Mouse (Mus musculus) liver, postnatal 0 days (tissue): ENCODE data around the gene Mapk6. TPM values are rescaled to one million over a fixed set of nuclear protein-coding genes. Genes with fewer than 3 reads are reported as not detected.

Experiments
- ATAC-seq: fragments of 200-750 bp; cut with Nextera tagmentation; 2 replicates; pipeline ENCODE4 v1.8.0; 2017; ENCODE audit warnings: mild to moderate bottlenecking, moderate library complexity
- DNase-seq: peaks from one replicate; pipeline ENCODE4 v3.0.0-alpha.2; 2016
- H3K27ac ChIP-seq: fragments of 300-500 bp; sonication (generic); 2 replicates; pipeline ENCODE4 v1.5.1; 2014; ENCODE audit warnings: antibody characterized with exemption, moderate library complexity, mild to moderate bottlenecking, low read depth
- H3K27me3 ChIP-seq: fragments of 300-500 bp; sonication (generic); 2 replicates; pipeline ENCODE4 v1.6.1; 2014; ENCODE audit warnings: low read length, control low read depth, mixed read lengths; ENCODE audit not compliant: insufficient read depth
- H3K36me3 ChIP-seq: fragments of 300-500 bp; sonication (generic); replicated peaks from 2 replicates; pipeline ENCODE4 v1.6.1; 2014; ENCODE audit warnings: mild to moderate bottlenecking, control low read depth, low read length, moderate library complexity, mixed read lengths; ENCODE audit not compliant: insufficient read depth
- H3K4me1 ChIP-seq: fragments of 300-500 bp; sonication (generic); 2 replicates; pipeline ENCODE4 v1.6.1; 2014; ENCODE audit warnings: antibody characterized with exemption, mild to moderate bottlenecking, control low read depth; ENCODE audit not compliant: insufficient read depth
- H3K4me2 ChIP-seq: fragments of 300-500 bp; sonication (generic); 2 replicates; pipeline ENCODE4 v1.6.1; 2014; ENCODE audit warnings: low read depth, mild to moderate bottlenecking, low read length, moderate library complexity, mixed read lengths
- H3K4me3 ChIP-seq: fragments of 300-500 bp; sonication (generic); 2 replicates; pipeline ENCODE4 v1.5.1; 2014; ENCODE audit warnings: low read depth, low read length
- H3K9ac ChIP-seq: fragments of 300-500 bp; sonication (generic); replicated peaks from 2 replicates; pipeline ENCODE4 v1.6.1; 2014; ENCODE audit warnings: mild to moderate bottlenecking, moderate library complexity
- H3K9me3 ChIP-seq: fragments of 300-500 bp; sonication (generic); 2 replicates; pipeline ENCODE4 v1.6.1; 2016; ENCODE audit warnings: mild to moderate bottlenecking, control low read depth, low read length, mixed read lengths
- CTCF ChIP-seq: sonication (generic); IDR thresholded peaks from 2 replicates; pipeline ENCODE4 v1.5.1; 2016; ENCODE audit warnings: antibody characterized with exemption, low read depth
- EP300 ChIP-seq: IDR thresholded peaks from 2 replicates; pipeline ENCODE4 v1.6.1; 2016; ENCODE audit warnings: antibody characterized with exemption, low read depth, mild to moderate bottlenecking
- WGBS: fragments of 180-500 bp; shearing (Covaris S2); extraction: QIAGEN DNeasy Blood & Tissue Kit; methylation state at CpG from one replicate; pipeline ENCODE4 v1.1.7; 2014; ENCODE audit not compliant: insufficient replicate concordance; 5-methylcytosine and 5-hydroxymethylcytosine counted together
- polyA plus RNA-seq: library from polyadenylated mRNA; unstranded; fragments of >200 nt; fragmentation: Nextera tagmentation; extraction: Ambion mirVana; gene quantifications from 2 replicates; pipeline ENCODE4 v1.2.1, GENCODE M21; 2015

Gene Mapk6
- polyA plus RNA-seq, 1 experiment from 2014 or later: 18.4 TPM

- 61% methylated on average over 13 of the region's 13 CpGs for WGBS
- no peak for TF ChIP-seq CTCF
- no peak for TF ChIP-seq EP300
- H3K9me3 ChIP-seq: no peaks in the 10 kb centered on the region
- H3K4me3 ChIP-seq: no peak overlapping the region
- DNase-seq (no peak), ATAC-seq (no peak)
- no peaks in the 10 kb centered on the region for H3K27me3 ChIP-seq
- no peak overlapping the region for H3K9ac ChIP-seq
- no peak overlapping the region for H3K4me2 ChIP-seq
- no peaks in the 10 kb centered on the region for H3K36me3 ChIP-seq
- H3K4me1 ChIP-seq: no peaks in the 10 kb centered on the region
- H3K27ac ChIP-seq: no peak overlapping the region
These were observed 87.5 kb downstream of the Mapk6 start for GRCm38 (mm10) chr9:75322099-75322885.

GRCm38 (mm10) chr9:75319365-75319764 lies 90.4 kb downstream of the Mapk6 start:
- no peak overlapping the region for H3K4me2 ChIP-seq
- H3K36me3 ChIP-seq: no peaks in the 10 kb centered on the region
- no peaks in the 10 kb centered on the region for H3K9me3 ChIP-seq
- no peak for DNase-seq
- WGBS: 76% methylated on average over 3 of the region's 3 CpGs
- H3K9ac ChIP-seq: no peak overlapping the region
- H3K4me1 ChIP-seq: peaks cover 5% of the 10 kb centered on the region; the same call in 1 of the 2 replicates
- TF ChIP-seq EP300: no peak
- TF ChIP-seq CTCF: no peak
- H3K27me3 ChIP-seq: 0 out of 2 replicates have a peak, but pooled peaks cover 3% of the 10 kb centered on the region
- no peak overlapping the region for H3K4me3 ChIP-seq
- no peak for ATAC-seq
- no peak overlapping the region for H3K27ac ChIP-seq

Other genes with a start within 250 kb of the Mapk6 start
- 0.33 and 0.48 TPM in 2 replicates for gene Myo5c, start 178.0 kb downstream of the Mapk6 start, polyA plus RNA-seq
- 1.8 and 2.4 TPM in 2 replicates for gene Gnb5, start 103.7 kb downstream of the Mapk6 start, polyA plus RNA-seq
- gene Bcl2l10, start 62.2 kb downstream of the Mapk6 start, polyA plus RNA-seq: not detected in 2 replicates
- 10.5 and 11.3 TPM in 2 replicates for gene Leo1, start 31.5 kb upstream of the Mapk6 start, polyA plus RNA-seq
- 24.9 and 30.6 TPM in 2 replicates for gene Tmod3, start 149.7 kb upstream of the Mapk6 start, polyA plus RNA-seq
- 0.05 and 0.25 TPM in 2 replicates for gene Tmod2, start 201.3 kb upstream of the Mapk6 start, polyA plus RNA-seq
- 3.9 TPM in 2 replicates for gene Lysmd2, start 215.7 kb upstream of the Mapk6 start, polyA plus RNA-seq